Mouse (Mus musculus) forebrain, embryonic 13.5 days (tissue): ENCODE measurements around the gene Ptprh. TPM values are rescaled to one million over a fixed set of nuclear protein-coding genes. Genes with fewer than 3 reads are reported as not detected.

Experiments used
- ATAC-seq: fragments of 200-750 bp; cut with Nextera tagmentation; 2 replicates; pipeline ENCODE4 v1.8.0; 2017
- H3K27ac ChIP-seq: fragments of 300-500 bp; sonication (generic); 2 replicates; pipeline ENCODE4 v1.5.1; 2015; ENCODE audit warnings: inconsistent platforms, mild to moderate bottlenecking, moderate library complexity
- H3K27me3 ChIP-seq: fragments of 300-500 bp; sonication (generic); 2 replicates; pipeline ENCODE4 v1.6.1; 2015; ENCODE audit warnings: mild to moderate bottlenecking, inconsistent platforms
- H3K36me3 ChIP-seq: fragments of 300-500 bp; sonication (generic); 2 replicates; pipeline ENCODE4 v1.6.1; 2015; ENCODE audit warnings: mild to moderate bottlenecking, inconsistent platforms; ENCODE audit not compliant: poor library complexity, severe bottlenecking
- H3K4me1 ChIP-seq: fragments of 300-500 bp; sonication (generic); 2 replicates; pipeline ENCODE4 v1.6.1; 2015; ENCODE audit warnings: inconsistent platforms
- H3K4me2 ChIP-seq: fragments of 300-500 bp; sonication (generic); 2 replicates; pipeline ENCODE4 v1.6.1; 2015; ENCODE audit warnings: inconsistent platforms, mild to moderate bottlenecking, moderate library complexity
- H3K4me3 ChIP-seq: fragments of 300-500 bp; sonication (generic); 2 replicates; pipeline ENCODE4 v1.5.1; 2015; ENCODE audit warnings: mild to moderate bottlenecking, inconsistent platforms
- H3K9ac ChIP-seq: fragments of 300-500 bp; sonication (generic); 2 replicates; pipeline ENCODE4 v1.6.1; 2015; ENCODE audit warnings: mild to moderate bottlenecking, inconsistent platforms
- H3K9me3 ChIP-seq: fragments of 300-500 bp; sonication (generic); replicated peaks from 2 replicates; pipeline ENCODE4 v1.6.1; 2016; ENCODE audit warnings: inconsistent platforms
- WGBS: fragments of 180-500 bp; shearing (Covaris S2); methylation state at CpG from one replicate; pipeline ENCODE4 v1.1.7; 2015; 5-methylcytosine and 5-hydroxymethylcytosine counted together
- polyA plus RNA-seq: library from polyadenylated mRNA; unstranded; fragments of >200 nt; fragmentation: Nextera tagmentation; extraction: Ambion mirVana; gene quantifications from 2 replicates; pipeline ENCODE4 v1.2.1, GENCODE M21; 2015

Ptprh gene
- polyA plus RNA-seq = 0.09 and 0.13 TPM in 2 replicates

GRCm38 (mm10) chr7:4603873-4604272, at the start of gene Ptprh:
Ptprh (minus strand) TSS chr7:4604041.
- no peaks in the 10 kb centered on the region for H3K27me3 ChIP-seq
- no peak for ATAC-seq
- H3K9ac ChIP-seq = no peak within 1 kb of the TSS
- no peak within 1 kb of the TSS for H3K27ac ChIP-seq
- no peaks in the 10 kb centered on the region for H3K36me3 ChIP-seq
- no peak within 1 kb of the TSS for H3K4me3 ChIP-seq
- H3K4me2 ChIP-seq = no peak within 1 kb of the TSS
- no peaks in the 10 kb centered on the region for H3K4me1 ChIP-seq
- H3K9me3 ChIP-seq = no peaks in the 10 kb centered on the region
- WGBS = 87% methylated on average over 6 of the region's 6 CpGs

- Histone ChIP-seq H3K4me1 (peaks cover 40% of the 10 kb centered on the region), H3K27me3 (no peaks in the 10 kb centered on the region), H3K4me2 (no peak overlapping the region), H3K27ac (no peak overlapping the region), H3K9ac (no peak overlapping the region), H3K4me3 (no peak overlapping the region), H3K36me3 (peaks cover 17% of the 10 kb centered on the region), H3K9me3 (no peaks in the 10 kb centered on the region)
- 85% methylated on average over 5 of the region's 5 CpGs for WGBS
- no peak for ATAC-seq
Observed at GRCm38 (mm10) chr7:4653351-4653750, 49.5 kb upstream of the Ptprh start.

GRCm38 (mm10) chr7:4652726-4653125, 48.9 kb upstream of the Ptprh start:
- Histone ChIP-seq H3K4me1 (peaks cover 36% of the 10 kb centered on the region), H3K9ac (no peak overlapping the region), H3K27ac (no peak overlapping the region), H3K4me3 (no peak overlapping the region), H3K27me3 (no peaks in the 10 kb centered on the region), H3K9me3 (no peaks in the 10 kb centered on the region), H3K36me3 (peaks cover 17% of the 10 kb centered on the region), H3K4me2 (no peak overlapping the region)
- no peak for ATAC-seq
- WGBS = 96% methylated on average over 5 of the region's 5 CpGs

GRCm38 (mm10) chr7:4651581-4651980, 47.7 kb upstream of the Ptprh start:
- H3K9me3 ChIP-seq = no peaks in the 10 kb centered on the region

GRCm38 (mm10) chr7:4647992-4648391, 44.2 kb upstream of the Ptprh start:
- no peak overlapping the region for H3K27ac ChIP-seq
- H3K4me1 ChIP-seq = 0 out of 2 replicates have a peak, but pooled peaks cover 3% of the 10 kb centered on the region
- H3K9me3 ChIP-seq = no peaks in the 10 kb centered on the region
- peaks cover 57% of the 10 kb centered on the region for H3K36me3 ChIP-seq
- no peak overlapping the region for H3K4me3 ChIP-seq
- 90% methylated on average over 2 of the region's 2 CpGs for WGBS
- H3K9ac ChIP-seq = no peak overlapping the region
- ATAC-seq = no peak
- H3K4me2 ChIP-seq = no peak overlapping the region
- H3K27me3 ChIP-seq = no peaks in the 10 kb centered on the region

More at GRCm38 (mm10) chr7:4651581-4651980, 47.7 kb upstream of the Ptprh start:
- no peak for ATAC-seq
- Histone ChIP-seq H3K4me3 (no peak overlapping the region), H3K4me1 (peaks cover 24% of the 10 kb centered on the region), H3K27me3 (no peaks in the 10 kb centered on the region), H3K9ac (no peak overlapping the region), H3K27ac (no peak overlapping the region), H3K4me2 (no peak overlapping the region), H3K36me3 (peaks cover 22% of the 10 kb centered on the region)
- 91% methylated on average over 8 of the region's 8 CpGs for WGBS

GRCm38 (mm10) chr7:4647291-4647690, 43.5 kb upstream of the Ptprh start:
- Histone ChIP-seq H3K4me3 (no peak overlapping the region), H3K9me3 (no peaks in the 10 kb centered on the region), H3K9ac (no peak overlapping the region), H3K4me1 (no peaks in the 10 kb centered on the region), H3K27me3 (no peaks in the 10 kb centered on the region), H3K4me2 (no peak overlapping the region), H3K36me3 (peaks cover 58% of the 10 kb centered on the region), H3K27ac (no peak overlapping the region)
- ATAC-seq = no peak
- 78% methylated on average over 6 of the region's 6 CpGs for WGBS

GRCm38 (mm10) chr7:4646806-4647205, 43.0 kb upstream of the Ptprh start:
- peaks cover 60% of the 10 kb centered on the region for H3K36me3 ChIP-seq
- 92% methylated on average over 3 of the region's 3 CpGs for WGBS
- H3K4me3 ChIP-seq = no peak overlapping the region
- no peak overlapping the region; the same call in 1 of the 2 replicates for H3K9ac ChIP-seq
- H3K4me1 ChIP-seq = no peaks in the 10 kb centered on the region
- no peaks in the 10 kb centered on the region for H3K27me3 ChIP-seq
- H3K27ac ChIP-seq = no peak overlapping the region
- no peaks in the 10 kb centered on the region for H3K9me3 ChIP-seq
- H3K4me2 ChIP-seq = no peak overlapping the region
- ATAC-seq = no peak

GRCm38 (mm10) chr7:4643225-4643624, 39.4 kb upstream of the Ptprh start:
- Histone ChIP-seq H3K27ac (no peak overlapping the region), H3K9ac (no peak overlapping the region), H3K36me3 (peaks cover 88% of the 10 kb centered on the region), H3K4me2 (no peak overlapping the region), H3K9me3 (no peaks in the 10 kb centered on the region), H3K27me3 (no peaks in the 10 kb centered on the region), H3K4me1 (no peaks in the 10 kb centered on the region), H3K4me3 (no peak overlapping the region)
- WGBS = 92% methylated on average over 6 of the region's 6 CpGs
- ATAC-seq = no peak

- Histone ChIP-seq H3K27me3 (no peaks in the 10 kb centered on the region), H3K27ac (no peak overlapping the region), H3K9me3 (no peaks in the 10 kb centered on the region), H3K4me2 (no peak overlapping the region), H3K4me3 (no peak overlapping the region), H3K36me3 (peaks cover 97% of the 10 kb centered on the region), H3K9ac (no peak overlapping the region), H3K4me1 (no peaks in the 10 kb centered on the region)
- WGBS = 92% methylated on average over 7 of the region's 7 CpGs
- no peak for ATAC-seq
Observed at GRCm38 (mm10) chr7:4641956-4642355, 38.1 kb upstream of the Ptprh start.

GRCm38 (mm10) chr7:4641155-4641554, 37.3 kb upstream of the Ptprh start:
- 81% methylated on average over 11 of the region's 11 CpGs for WGBS
- ATAC-seq = no peak
- no peak overlapping the region for H3K9ac ChIP-seq
- no peak overlapping the region for H3K4me2 ChIP-seq
- H3K4me3 ChIP-seq = no peak overlapping the region
- H3K4me1 ChIP-seq = no peaks in the 10 kb centered on the region
- H3K27me3 ChIP-seq = no peaks in the 10 kb centered on the region
- H3K27ac ChIP-seq = no peak overlapping the region
- peaks cover 97% of the 10 kb centered on the region for H3K36me3 ChIP-seq
- no peaks in the 10 kb centered on the region for H3K9me3 ChIP-seq

GRCm38 (mm10) chr7:4636179-4636578, 32.3 kb upstream of the Ptprh start:
- Histone ChIP-seq H3K27me3 (no peaks in the 10 kb centered on the region), H3K36me3 (peaks cover 92% of the 10 kb centered on the region)

GRCm38 (mm10) chr7:4631031-4631430, 27.2 kb upstream of the Ptprh start, which contains the start of gene Tmem86b:
Tmem86b (minus strand) TSS chr7:4631422.
- no peak within 1 kb of the TSS for H3K9ac ChIP-seq
- H3K4me1 ChIP-seq = no peaks in the 10 kb centered on the region
- no peak within 1 kb of the TSS for H3K27ac ChIP-seq
- H3K4me2 ChIP-seq = no peak within 1 kb of the TSS
- H3K4me3 ChIP-seq = no peak within 1 kb of the TSS
- H3K36me3 ChIP-seq = peaks cover 76% of the 10 kb centered on the region
- ATAC-seq = no peak
- H3K9me3 ChIP-seq = no peaks in the 10 kb centered on the region
- no peaks in the 10 kb centered on the region for H3K27me3 ChIP-seq
- whole genome bisulfite sequencing = 96% methylated on average over 4 of the region's 4 CpGs

More at GRCm38 (mm10) chr7:4636179-4636578, 32.3 kb upstream of the Ptprh start:
- WGBS = 87% methylated on average over 4 of the region's 4 CpGs
- ATAC-seq = no peak
- H3K9me3 ChIP-seq = no peaks in the 10 kb centered on the region
- no peak overlapping the region for H3K27ac ChIP-seq
- H3K4me3 ChIP-seq = no peak overlapping the region
- no peak overlapping the region for H3K4me2 ChIP-seq
- H3K9ac ChIP-seq = no peak overlapping the region
- H3K4me1 ChIP-seq = no peaks in the 10 kb centered on the region

- no peak for ATAC-seq
- no peak overlapping the region for H3K9ac ChIP-seq
- no peaks in the 10 kb centered on the region for H3K4me1 ChIP-seq
- no peak overlapping the region for H3K4me3 ChIP-seq
- peaks cover 69% of the 10 kb centered on the region for H3K36me3 ChIP-seq
- H3K27me3 ChIP-seq = no peaks in the 10 kb centered on the region
- H3K9me3 ChIP-seq = no peaks in the 10 kb centered on the region
- H3K27ac ChIP-seq = no peak overlapping the region
- 100% methylated on average over 1 of the region's 1 CpGs for WGBS
- H3K4me2 ChIP-seq = no peak overlapping the region
Observed at GRCm38 (mm10) chr7:4630198-4630597, 26.4 kb upstream of the Ptprh start.
